Mouse (Mus musculus) spleen, adult 10 weeks (tissue): ENCODE data around the gene Rpp40. TPM values are rescaled to one million over a fixed set of nuclear protein-coding genes. Genes with fewer than 3 reads are reported as not detected.

Source experiments
- polyA plus RNA-seq: library from polyadenylated mRNA; stranded (reverse); fragments of 350-450 nt; fragmentation: Illumina TruSeq; extraction: RNeasy Lipid Tissue Mini Kit (QIAGEN cat#74804); gene quantifications from one replicate; pipeline ENCODE4 v1.2.3, GENCODE M21; 2015; ENCODE audit warnings: low replicate concordance; ENCODE audit not compliant: insufficient read depth

Rpp40 gene
- 9.1 TPM for polyA plus RNA-seq

DNA sequence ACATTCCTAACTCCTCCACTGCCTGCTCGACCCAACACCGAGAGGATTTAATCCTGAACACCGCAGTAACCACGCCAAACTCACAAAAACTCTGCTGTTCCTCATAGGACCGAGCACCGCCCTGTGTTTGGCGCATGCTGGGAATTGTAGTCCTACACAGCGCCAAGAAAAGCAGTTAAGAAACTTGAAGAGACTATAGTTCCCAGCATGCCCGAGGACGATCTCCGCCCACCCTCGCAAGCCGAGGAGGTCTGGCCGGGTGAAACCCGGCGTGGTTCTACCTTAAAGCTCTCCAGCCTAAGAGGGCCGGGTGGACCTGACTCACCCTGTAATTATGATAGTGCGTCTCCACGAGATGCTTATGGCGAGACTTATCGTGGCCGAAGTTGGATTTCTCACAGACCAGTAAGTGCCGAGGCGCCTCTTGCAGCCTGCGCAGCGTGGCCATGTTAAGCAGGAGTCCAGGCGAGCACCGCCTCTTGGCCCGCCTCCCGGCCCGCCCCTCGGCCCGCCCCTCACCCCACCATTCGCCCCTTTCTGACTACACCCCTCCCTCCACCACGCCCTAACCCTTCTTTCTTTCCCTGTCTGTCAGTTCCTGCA is at the start of gene Rpp40:
Gene Rpp40, minus strand, starts transcription at position 481 of the 603 bp plus-strand sequence.

Other genes starting within 250 kb of the Rpp40 start
- gene Cdyl, start 246.5 kb downstream of the Rpp40 start, polyA plus RNA-seq: 12.7 TPM
- not detected for gene Ppp1r3g, start 52.5 kb upstream of the Rpp40 start, polyA plus RNA-seq
- 20.8 TPM for gene Fars2, start 211.1 kb upstream of the Rpp40 start, polyA plus RNA-seq
- 7.6 TPM for gene Lyrm4, start 211.2 kb upstream of the Rpp40 start, polyA plus RNA-seq